Comparison of ENCODE assay signal across 8 mouse cellular contexts in genomic region chr12:3723762-3724161, GRCm38 (mm10).
DNase-seq lines count a peak whose midpoint lies in the region; ATAC-seq and TF ChIP-seq lines count a peak whose summit lies in the region.

No protein-coding gene starts in this region.

- no peaks in the 10 kb centered on the region for H3K4me1 ChIP-seq in liver, postnatal 0 days (ENCODE audit: insufficient read depth)
- H3K4me1 ChIP-seq in liver, embryonic 11.5 days (replicated peaks; ENCODE audit: control insufficient read depth, insufficient read depth, low read length), result 0 out of 2 replicates have a peak, but pooled peaks cover 2% of the 10 kb centered on the region

- H3K27me3 ChIP-seq in liver, postnatal 0 days (ENCODE audit: insufficient read depth, low read length), result no peaks in the 10 kb centered on the region
- H3K27me3 ChIP-seq in liver, embryonic 11.5 days (replicated peaks; ENCODE audit: control insufficient read depth, insufficient read depth, low read length), result no peaks in the 10 kb centered on the region

- no peak for TF ChIP-seq CTCF in liver, postnatal 0 days (IDR thresholded peaks at IDR 0.05; ENCODE audit: low read depth)

- TF ChIP-seq EP300 in liver, postnatal 0 days (IDR thresholded peaks at IDR 0.05; ENCODE audit: low read depth), result no peak

- H3K27ac ChIP-seq in liver, postnatal 0 days (ENCODE audit: low read depth), result no peak overlapping the region
- no peak overlapping the region for H3K27ac ChIP-seq in liver, embryonic 11.5 days (ENCODE audit: low read depth, low read length)

- 59% methylated on average over 3 of the region's 3 CpGs for WGBS in liver, postnatal 0 days (ENCODE audit: insufficient replicate concordance)
- WGBS in liver, embryonic 11.5 days, result 59% methylated on average over 3 of the region's 3 CpGs

- H3K4me2 ChIP-seq in liver, postnatal 0 days (ENCODE audit: low read depth, low read length), result no peak overlapping the region
- no peak overlapping the region for H3K4me2 ChIP-seq in liver, embryonic 11.5 days

- H3K9ac ChIP-seq in liver, postnatal 0 days (replicated peaks), result no peak overlapping the region
- H3K9ac ChIP-seq in liver, embryonic 11.5 days (ENCODE audit: low read depth, low read length), result no peak overlapping the region

- H3K4me3 ChIP-seq in liver, postnatal 0 days (ENCODE audit: low read depth, low read length), result no peak overlapping the region
- no peak overlapping the region for H3K4me3 ChIP-seq in liver, embryonic 11.5 days (ENCODE audit: low read depth, low read length)

- no peak for ATAC-seq in liver, postnatal 0 days
- ATAC-seq in liver, embryonic 11.5 days (replicated peaks; ENCODE audit: low FRiP score), result no peak
- no peak for ATAC-seq in granulocyte monocyte progenitor cell, adult 5-6 weeks (replicated peaks; ENCODE audit: poor library complexity, severe bottlenecking)

- H3K9me3 ChIP-seq in liver, postnatal 0 days (ENCODE audit: low read length), result no peaks in the 10 kb centered on the region
- no peaks in the 10 kb centered on the region for H3K9me3 ChIP-seq in liver, embryonic 11.5 days (ENCODE audit: control insufficient read depth, low read length)

- peak; percentile 25 for DNase-seq in liver, postnatal 0 days
- DNase-seq in liver, embryonic 11.5 days (ENCODE audit: low spot score), result no peak
- DNase-seq in NIH3T3 (ENCODE audit: low read depth), result peak; percentile 42
- peak; percentile 52 to 69 for DNase-seq in adrenal gland, postnatal 36 days
- peak; percentile 71 to 80 for DNase-seq in kidney, adult 8-10 months
- no peak for DNase-seq in embryo, embryonic 10.5 days (ENCODE audit: low spot score)
- DNase-seq in spleen, adult 18-20 months, result no peak

- peaks cover 3% of the 10 kb centered on the region; the same call in 1 of the 2 replicates for H3K36me3 ChIP-seq in liver, postnatal 0 days (replicated peaks; ENCODE audit: insufficient read depth, low read length)
- H3K36me3 ChIP-seq in liver, embryonic 11.5 days (ENCODE audit: control insufficient read depth, insufficient read depth, low read length), result no peaks in the 10 kb centered on the region

Comparison
In these comparisons a context has a peak if more than half of its experiments do, and no peak if none do; other contexts are left out.
1. DNase-seq: peak in liver, postnatal 0 days (single experiment), NIH3T3 (single experiment), adrenal gland, postnatal 36 days (2 of 2) and kidney, adult 8-10 months (2 of 2); none in liver, embryonic 11.5 days (single experiment), embryo, embryonic 10.5 days (single experiment) and spleen, adult 18-20 months (0 of 2).